8 mouse cellular contexts compared by ENCODE assay signal in the genomic region with DNA sequence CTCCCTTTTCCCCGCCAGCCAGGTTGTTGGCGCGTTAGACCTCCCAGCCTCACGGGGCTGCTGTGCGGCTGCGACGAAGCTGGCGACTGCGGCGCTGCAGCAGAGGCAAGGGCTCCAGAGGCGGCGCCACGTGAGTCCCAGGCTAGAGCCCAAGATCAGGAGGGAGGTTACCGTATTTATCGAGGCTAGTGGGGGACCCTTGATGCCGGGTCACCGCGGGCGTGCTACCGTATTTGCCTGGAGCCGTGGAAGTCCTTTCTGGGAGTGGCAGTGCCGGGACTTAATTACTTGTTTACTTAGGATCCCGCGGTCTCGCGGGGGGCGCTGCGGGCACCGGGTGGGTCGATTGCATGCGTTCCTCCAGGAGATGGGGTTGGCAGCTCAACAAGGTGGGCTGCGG. TPM values are rescaled to one million over a fixed set of nuclear protein-coding genes. Genes with fewer than 3 reads are reported as not detected.
A peak's percentile ranks its signal among the peaks of the same experiment; 100 is the strongest.
DNase-seq lines count a peak whose midpoint lies in the region; ATAC-seq and TF ChIP-seq lines count a peak whose summit lies in the region.

No protein-coding gene starts in this region.

- no peaks in the 10 kb centered on the region for H3K9me3 ChIP-seq in embryonic facial prominence, embryonic 12.5 days
- H3K9me3 ChIP-seq in limb, embryonic 12.5 days, result no peaks in the 10 kb centered on the region
- H3K9me3 ChIP-seq in midbrain, embryonic 16.5 days (replicated peaks; ENCODE audit: control insufficient read depth, low read length, poor library complexity, severe bottlenecking), result no peaks in the 10 kb centered on the region

- peaks cover 15% of the 10 kb centered on the region; the same call in 1 of the 2 replicates for H3K4me1 ChIP-seq in embryonic facial prominence, embryonic 12.5 days
- H3K4me1 ChIP-seq in kidney, adult 2 months (ENCODE audit: control insufficient read depth, insufficient read depth, low read length), result peaks cover 28% of the 10 kb centered on the region
- peaks cover 23% of the 10 kb centered on the region for H3K4me1 ChIP-seq in limb, embryonic 12.5 days (replicated peaks)
- H3K4me1 ChIP-seq in midbrain, embryonic 16.5 days (ENCODE audit: control insufficient read depth, insufficient read depth, low read length), result peaks cover 17% of the 10 kb centered on the region

- WGBS in embryonic facial prominence, embryonic 12.5 days, result under 1% methylated on average over 31 of the region's 32 CpGs
- WGBS in kidney, adult 2 months, result under 1% methylated on average over 32 of the region's 32 CpGs
- WGBS in limb, embryonic 12.5 days, result under 1% methylated on average over 32 of the region's 32 CpGs
- under 1% methylated on average over 32 of the region's 32 CpGs for WGBS in midbrain, embryonic 16.5 days

- peak overlapping the region; percentile 50 for H3K4me3 ChIP-seq in embryonic facial prominence, embryonic 12.5 days
- H3K4me3 ChIP-seq in kidney, adult 2 months (ENCODE audit: insufficient read depth, low read depth, low read length), result peak overlapping the region; percentile 62
- H3K4me3 ChIP-seq in limb, embryonic 12.5 days (replicated peaks), result peak overlapping the region; percentile 49
- peak overlapping the region; percentile 51 for H3K4me3 ChIP-seq in midbrain, embryonic 16.5 days (ENCODE audit: low read depth, low read length)

- H3K27ac ChIP-seq in embryonic facial prominence, embryonic 12.5 days, result no peak overlapping the region
- H3K27ac ChIP-seq in kidney, adult 2 months (ENCODE audit: insufficient read depth, low read depth, low read length), result peak overlapping the region; percentile 98
- no peak overlapping the region for H3K27ac ChIP-seq in limb, embryonic 12.5 days
- no peak overlapping the region for H3K27ac ChIP-seq in midbrain, embryonic 16.5 days (ENCODE audit: low read length)

- ATAC-seq in embryonic facial prominence, embryonic 12.5 days (ENCODE audit: insufficient number of reproducible peaks, insufficient read depth, low FRiP score, low TSS enrichment), result no peak
- no peak for ATAC-seq in limb, embryonic 12.5 days (ENCODE audit: insufficient number of reproducible peaks, insufficient read depth, low FRiP score, low TSS enrichment, low read depth)
- ATAC-seq in midbrain, embryonic 16.5 days, result peak; percentile 46

- peak; percentile 42 for DNase-seq in urinary bladder, adult 2 months (ENCODE audit: low spot score)
- DNase-seq in urinary bladder, postnatal 10 days (ENCODE audit: low spot score), result no peak
- peak; percentile 48 to 67 for DNase-seq in heart, adult 9 months (ENCODE audit: low spot score in 2 of 2)
- DNase-seq in kidney, adult 2 months, result peak; percentile 87
- DNase-seq in testis, postnatal 14 days (ENCODE audit: low spot score), result peak; percentile 41

- TF ChIP-seq POLR2A in kidney, adult 2 months (IDR thresholded peaks at IDR 0.05; ENCODE audit: low read depth, low read length), result no peak

- H3K36me3 ChIP-seq in embryonic facial prominence, embryonic 12.5 days, result peaks cover 1% of the 10 kb centered on the region; the same call in 1 of the 2 replicates
- no peaks in the 10 kb centered on the region for H3K36me3 ChIP-seq in kidney, adult 2 months (ENCODE audit: control insufficient read depth, insufficient read depth, low read length)
- H3K36me3 ChIP-seq in limb, embryonic 12.5 days, result no peaks in the 10 kb centered on the region
- no peaks in the 10 kb centered on the region for H3K36me3 ChIP-seq in midbrain, embryonic 16.5 days (ENCODE audit: control insufficient read depth, insufficient read depth, low read length)

- peak overlapping the region; percentile 12; the same call in 1 of the 2 replicates for H3K9ac ChIP-seq in embryonic facial prominence, embryonic 12.5 days
- H3K9ac ChIP-seq in limb, embryonic 12.5 days (replicated peaks), result peak overlapping the region; percentile 60
- peak overlapping the region; percentile 74 for H3K9ac ChIP-seq in midbrain, embryonic 16.5 days (ENCODE audit: low read depth, low read length)

- peak overlapping the region; percentile 87 for H3K4me2 ChIP-seq in embryonic facial prominence, embryonic 12.5 days (replicated peaks)
- peak overlapping the region; percentile 86 for H3K4me2 ChIP-seq in limb, embryonic 12.5 days
- peak overlapping the region; percentile 82 for H3K4me2 ChIP-seq in midbrain, embryonic 16.5 days (ENCODE audit: low read length)

- peaks cover 49% of the 10 kb centered on the region for H3K27me3 ChIP-seq in embryonic facial prominence, embryonic 12.5 days
- H3K27me3 ChIP-seq in kidney, adult 2 months (replicated peaks; ENCODE audit: control insufficient read depth, insufficient read depth, low read length), result no peaks in the 10 kb centered on the region
- peaks cover 65% of the 10 kb centered on the region for H3K27me3 ChIP-seq in limb, embryonic 12.5 days
- H3K27me3 ChIP-seq in midbrain, embryonic 16.5 days (ENCODE audit: control insufficient read depth, insufficient read depth, low read depth, low read length), result peaks cover 5% of the 10 kb centered on the region

- TF ChIP-seq CTCF in kidney, adult 2 months (conservative IDR thresholded peaks at IDR 0.05; ENCODE audit: insufficient read depth, insufficient read length, low read depth, low read length), result peak; percentile 30; the same call in 1 of the 2 replicates

RNA-seq across cellular contexts. Expression of a gene that starts 0.4 kb away (rescaled TPM):
- polyA plus RNA-seq in urinary bladder, adult 2 months (2012; rRNA removed), result 5.7 and 6.2 TPM in 2 replicates
- 1.5 and 2.0 TPM in 2 replicates for polyA plus RNA-seq in embryonic facial prominence, embryonic 12.5 days (2016; fragmentation: Nextera tagmentation; extraction: Ambion mirVana)
- 30.9 and 37.4 TPM in 2 replicates for polyA plus RNA-seq in kidney, adult 2 months (2012; rRNA removed)
- polyA plus RNA-seq in limb, embryonic 12.5 days (2016; fragmentation: Nextera tagmentation; extraction: Ambion mirVana), result 0.79 and 1.3 TPM in 2 replicates
- polyA plus RNA-seq in midbrain, embryonic 16.5 days (2015; fragmentation: Nextera tagmentation; extraction: Ambion mirVana), result 24.9 and 27.4 TPM in 2 replicates

RNA-seq across cellular contexts. Expression of a gene that starts 20.1 kb away (rescaled TPM):
- 6.2 and 8.1 TPM in 2 replicates for polyA plus RNA-seq in urinary bladder, adult 2 months (2012; rRNA removed)
- 0.36 and 0.74 TPM in 2 replicates for polyA plus RNA-seq in embryonic facial prominence, embryonic 12.5 days (2016; fragmentation: Nextera tagmentation; extraction: Ambion mirVana)
- polyA plus RNA-seq in kidney, adult 2 months (2012; rRNA removed), result 6.1 and 9.1 TPM in 2 replicates
- polyA plus RNA-seq in limb, embryonic 12.5 days (2016; fragmentation: Nextera tagmentation; extraction: Ambion mirVana), result 0.66 and 0.74 TPM in 2 replicates
- polyA plus RNA-seq in midbrain, embryonic 16.5 days (2015; fragmentation: Nextera tagmentation; extraction: Ambion mirVana), result 0.37 and 0.48 TPM in 2 replicates

RNA-seq across cellular contexts. Expression of a gene that starts 25.1 kb away (rescaled TPM):
- polyA plus RNA-seq in urinary bladder, adult 2 months (2012; rRNA removed), result 4.6 and 7.7 TPM in 2 replicates
- polyA plus RNA-seq in embryonic facial prominence, embryonic 12.5 days (2016; fragmentation: Nextera tagmentation; extraction: Ambion mirVana), result 10.6 and 11.0 TPM in 2 replicates
- polyA plus RNA-seq in kidney, adult 2 months (2012; rRNA removed), result 4.3 and 6.1 TPM in 2 replicates
- 9.7 and 10.5 TPM in 2 replicates for polyA plus RNA-seq in limb, embryonic 12.5 days (2016; fragmentation: Nextera tagmentation; extraction: Ambion mirVana)
- polyA plus RNA-seq in midbrain, embryonic 16.5 days (2015; fragmentation: Nextera tagmentation; extraction: Ambion mirVana), result 14.1 and 16.7 TPM in 2 replicates

RNA-seq across cellular contexts. Expression of a gene that starts 33.2 kb away (rescaled TPM):
- not detected in 2 replicates for polyA plus RNA-seq in urinary bladder, adult 2 months (2012; rRNA removed)
- not detected in 2 replicates for polyA plus RNA-seq in embryonic facial prominence, embryonic 12.5 days (2016; fragmentation: Nextera tagmentation; extraction: Ambion mirVana)
- polyA plus RNA-seq in kidney, adult 2 months (2012; rRNA removed), result 0.42 and 0.49 TPM in 2 replicates
- polyA plus RNA-seq in limb, embryonic 12.5 days (2016; fragmentation: Nextera tagmentation; extraction: Ambion mirVana), result 0.72 TPM in 1 of 2 replicates, not detected in the other
- polyA plus RNA-seq in midbrain, embryonic 16.5 days (2015; fragmentation: Nextera tagmentation; extraction: Ambion mirVana), result not detected in 2 replicates

RNA-seq across cellular contexts. Expression of a gene that starts 33.3 kb away (rescaled TPM):
- polyA plus RNA-seq in urinary bladder, adult 2 months (2012; rRNA removed), result 45.0 and 45.4 TPM in 2 replicates
- polyA plus RNA-seq in embryonic facial prominence, embryonic 12.5 days (2016; fragmentation: Nextera tagmentation; extraction: Ambion mirVana), result 35.0 and 35.2 TPM in 2 replicates
- polyA plus RNA-seq in kidney, adult 2 months (2012; rRNA removed), result 49.2 and 73.1 TPM in 2 replicates
- polyA plus RNA-seq in limb, embryonic 12.5 days (2016; fragmentation: Nextera tagmentation; extraction: Ambion mirVana), result 43.2 and 46.4 TPM in 2 replicates
- 48.2 and 48.8 TPM in 2 replicates for polyA plus RNA-seq in midbrain, embryonic 16.5 days (2015; fragmentation: Nextera tagmentation; extraction: Ambion mirVana)

Comparison
In these comparisons a context has a peak if more than half of its experiments do, and no peak if none do; other contexts are left out.
1. H3K9ac ChIP-seq: peak in every context shown above with its lines; median percentile 74 in midbrain, embryonic 16.5 days; 60 in limb, embryonic 12.5 days; 12 in embryonic facial prominence, embryonic 12.5 days.